Mouse (Mus musculus): ENCODE results near the gene Epha4. TPM values are rescaled to one million over a fixed set of nuclear protein-coding genes. Genes with fewer than 3 reads are reported as not detected.

The Epha4 gene
- total RNA-seq, 2 experiments from 2014 or later: 148 to 151 TPM

DNA sequence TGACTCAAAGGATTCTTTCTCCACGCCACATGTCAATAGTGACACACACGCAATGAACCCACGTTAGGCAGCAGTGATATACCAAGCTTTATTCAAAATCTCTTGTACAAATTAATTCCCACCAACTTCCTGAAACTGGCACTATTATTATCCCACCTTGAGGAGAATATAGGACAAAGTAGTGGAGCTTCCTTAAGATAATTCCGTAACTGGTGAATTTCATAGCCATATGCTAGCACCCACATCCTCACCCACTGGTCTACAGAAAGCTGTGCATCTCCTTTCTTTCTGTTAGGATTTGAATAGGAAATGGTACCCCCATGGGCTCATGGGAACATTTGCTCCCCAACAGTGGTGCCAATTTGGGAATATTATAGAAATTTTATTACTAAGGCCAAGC, 103.7 kb downstream of the Epha4 start:
- DNase-seq (ENCODE audit: low spot score in 2 of 2): peak in 1 of 2 experiments; percentile 47

DNA sequence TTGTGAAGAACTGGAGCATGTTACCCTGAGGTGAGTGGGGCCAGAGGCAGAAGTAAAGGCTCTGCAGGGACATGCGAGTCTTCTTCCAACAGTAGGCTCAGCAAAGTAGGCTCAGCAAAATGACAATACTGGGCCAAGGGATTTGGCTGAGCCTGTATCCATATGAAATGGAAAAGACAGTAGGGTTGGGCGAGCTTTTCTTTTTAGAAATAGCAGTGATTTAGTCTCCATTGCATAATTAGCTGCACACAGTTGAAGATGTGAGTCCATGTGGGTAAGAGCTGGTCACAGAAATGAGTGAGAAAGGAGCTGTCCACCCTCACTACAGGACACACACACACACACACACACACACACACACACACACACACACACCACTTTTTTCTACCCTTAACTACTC, 104.2 kb downstream of the Epha4 start:
- no peak for DNase-seq (ENCODE audit: low spot score in 2 of 2)

DNA sequence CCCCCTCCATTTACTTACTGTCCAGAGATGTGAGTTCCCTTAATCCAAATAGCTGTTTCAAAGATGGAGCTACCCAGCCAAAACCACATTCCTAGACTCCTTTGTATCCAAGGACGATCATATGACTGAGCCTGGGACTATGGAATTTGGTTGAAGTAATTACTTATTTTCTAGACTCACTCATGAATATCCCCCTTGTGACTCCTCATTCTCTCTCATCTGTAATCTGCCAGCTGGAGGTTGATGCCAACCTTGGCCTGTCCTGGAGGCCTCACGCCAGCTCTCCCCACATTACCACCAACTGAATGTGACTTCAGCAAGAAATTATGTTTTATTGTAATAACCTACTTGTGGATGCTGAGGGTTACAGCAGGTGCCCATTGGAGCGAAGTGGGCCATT, 104.7 kb downstream of the Epha4 start:
- no peak for DNase-seq (ENCODE audit: low spot score in 2 of 2)

DNA sequence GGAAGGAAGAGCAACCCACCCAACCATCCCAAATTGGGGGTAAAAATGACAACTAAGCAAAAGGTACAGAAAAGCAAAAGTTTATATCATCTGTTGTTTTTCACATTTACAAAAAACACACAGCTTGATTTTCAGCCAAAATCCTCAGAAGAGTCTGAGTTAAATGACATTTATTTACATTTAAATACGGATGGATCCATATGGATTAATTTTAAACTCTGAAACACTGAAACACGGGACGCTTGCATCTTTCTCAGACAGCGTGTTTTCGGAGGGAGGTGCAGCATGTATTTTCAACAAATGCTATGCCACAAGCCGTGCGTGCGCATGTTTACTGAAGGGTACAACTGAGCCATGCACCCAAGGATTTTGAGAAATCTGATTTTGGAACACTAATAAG, 105.4 kb downstream of the Epha4 start:
- no peak for DNase-seq (ENCODE audit: low spot score in 2 of 2)

GRCm38 (mm10) chr1:77407417-77407816, 107.5 kb downstream of the Epha4 start:
- DNase-seq (ENCODE audit: low spot score in 2 of 2): no peak

DNA sequence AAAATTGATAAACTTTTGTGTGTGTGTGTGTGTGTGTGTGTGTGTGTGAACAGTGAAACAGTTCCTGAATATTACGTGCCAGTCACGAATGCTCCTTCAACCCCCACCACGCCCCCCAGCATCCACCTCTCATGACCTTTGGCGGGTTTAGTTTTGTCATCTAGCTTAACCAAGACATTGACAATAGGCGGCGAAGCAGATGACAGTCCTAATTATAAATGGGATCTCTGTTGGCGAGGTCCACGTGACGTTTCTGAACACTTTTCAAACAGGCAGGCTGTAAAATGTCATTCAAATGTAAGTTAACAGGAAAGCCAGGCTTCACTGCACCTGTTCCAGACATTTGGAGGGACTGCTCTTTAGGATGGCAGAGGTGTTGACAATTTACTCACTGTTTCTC, 108.3 kb downstream of the Epha4 start:
- DNase-seq (ENCODE audit: low spot score in 2 of 2): no peak

- no peak for DNase-seq (ENCODE audit: low spot score in 2 of 2)
These were observed 110.4 kb downstream of the Epha4 start for GRCm38 (mm10) chr1:77404537-77404936.

DNA sequence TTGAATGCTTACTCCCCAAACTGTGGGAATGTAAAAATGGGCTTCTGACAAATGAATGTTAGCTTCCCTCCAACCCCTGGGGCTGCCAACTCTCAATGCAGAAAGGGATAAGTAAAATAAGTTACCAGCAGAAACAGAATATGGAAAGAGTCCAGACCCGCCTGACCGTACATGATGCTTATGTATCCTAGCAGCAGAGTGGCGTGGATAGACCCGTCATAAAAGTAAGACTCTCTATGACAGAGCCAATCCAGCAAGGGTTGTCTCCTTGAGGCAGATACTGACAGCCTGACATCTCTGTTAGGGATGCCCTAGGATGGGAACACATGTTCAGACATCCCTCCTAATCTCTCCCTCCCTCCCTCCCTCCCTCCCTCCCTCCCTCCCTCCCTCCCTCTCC, 111.9 kb downstream of the Epha4 start:
- no peak for DNase-seq (ENCODE audit: low spot score in 2 of 2)

- DNase-seq (ENCODE audit: low spot score in 2 of 2): no peak
These were observed 113.4 kb downstream of the Epha4 start for GRCm38 (mm10) chr1:77401465-77401864.

GRCm38 (mm10) chr1:77391590-77391989, 123.3 kb downstream of the Epha4 start:
- DNase-seq (ENCODE audit: low spot score in 2 of 2): no peak

GRCm38 (mm10) chr1:77389069-77389468, 125.8 kb downstream of the Epha4 start:
- DNase-seq (ENCODE audit: low spot score in 2 of 2): no peak

DNA sequence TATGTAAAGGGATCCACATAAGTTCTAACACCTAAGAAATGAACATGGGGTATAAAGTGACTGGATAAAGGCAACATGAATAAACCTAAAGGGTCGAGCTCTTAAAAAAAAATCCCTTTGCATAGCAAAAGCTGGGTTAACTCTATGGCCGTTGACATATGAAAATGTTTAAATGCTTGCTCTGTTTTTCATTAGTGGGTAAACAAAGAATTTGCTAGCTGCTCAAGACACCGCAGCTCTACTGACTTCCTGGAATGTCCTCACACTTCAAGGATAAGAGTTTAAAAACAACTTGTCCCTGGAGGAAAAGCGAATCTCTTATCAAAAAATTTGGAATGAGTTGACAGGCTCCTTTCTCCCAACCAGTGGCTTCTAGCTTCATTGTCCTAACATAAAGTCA, 126.3 kb downstream of the Epha4 start:
- no peak for DNase-seq (ENCODE audit: low spot score in 2 of 2)

DNA sequence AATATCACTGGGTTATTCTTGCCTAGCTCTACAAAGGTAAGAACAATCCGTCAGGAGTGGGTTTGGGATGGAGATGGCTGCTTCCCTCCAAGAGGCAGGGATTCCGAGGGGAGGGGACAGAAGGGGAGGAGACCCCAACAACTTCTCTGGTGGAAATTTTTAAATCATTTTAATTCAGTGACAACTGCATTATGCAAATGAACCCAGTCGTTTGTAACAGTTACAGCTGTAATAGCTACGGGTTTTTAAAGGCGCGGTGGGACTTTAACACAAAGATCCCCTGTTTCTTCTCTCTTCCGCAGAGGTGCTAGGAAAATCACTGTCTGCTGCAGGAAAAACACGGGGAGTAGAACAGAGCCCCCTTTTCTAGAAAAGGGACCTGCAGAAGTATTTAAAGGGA, 129.3 kb downstream of the Epha4 start:
- no peak for DNase-seq (ENCODE audit: low spot score in 2 of 2)

DNA sequence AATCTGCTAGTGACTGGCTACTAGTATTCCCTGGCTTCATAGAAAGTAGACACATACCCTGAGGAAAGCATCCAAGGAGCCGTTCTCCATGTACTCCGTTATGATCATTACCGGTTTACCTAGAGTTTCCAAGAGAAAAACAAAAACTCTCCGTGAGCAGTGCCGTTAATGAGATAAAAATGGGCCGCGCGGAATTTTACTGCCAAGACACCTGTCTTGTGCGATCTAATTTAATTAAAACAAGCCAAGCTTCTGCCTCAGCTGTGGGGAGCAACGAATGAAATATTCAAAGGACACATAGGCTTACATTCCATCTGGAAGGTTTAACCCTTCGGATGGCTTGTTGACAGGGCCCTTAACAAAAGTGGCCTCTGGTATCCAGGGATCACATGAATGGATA, 131.4 kb downstream of the Epha4 start:
- no peak for DNase-seq (ENCODE audit: low spot score in 2 of 2)

DNA sequence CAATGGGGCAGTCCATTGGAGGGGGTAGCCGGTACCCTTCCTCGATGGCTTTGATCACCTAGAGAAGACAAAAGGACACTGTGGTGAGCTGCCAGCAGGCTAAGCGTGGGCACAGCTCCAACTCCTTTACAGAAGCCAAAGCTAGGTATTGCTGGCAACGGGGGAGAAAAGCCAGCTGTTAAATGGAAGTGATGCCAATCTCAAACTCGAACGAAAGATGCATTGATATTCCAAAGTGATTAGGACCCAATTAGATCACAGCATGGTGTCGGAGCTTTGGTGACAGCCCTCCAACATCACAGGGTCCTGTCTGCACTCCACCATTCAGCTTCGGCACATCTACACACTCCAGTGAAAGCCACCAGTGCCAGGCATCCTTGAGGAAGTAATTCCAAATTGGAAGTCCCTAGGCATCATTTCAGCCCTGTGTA, 137.3 kb downstream of the Epha4 start:
- DNase-seq (ENCODE audit: low spot score in 2 of 2): no peak

DNA sequence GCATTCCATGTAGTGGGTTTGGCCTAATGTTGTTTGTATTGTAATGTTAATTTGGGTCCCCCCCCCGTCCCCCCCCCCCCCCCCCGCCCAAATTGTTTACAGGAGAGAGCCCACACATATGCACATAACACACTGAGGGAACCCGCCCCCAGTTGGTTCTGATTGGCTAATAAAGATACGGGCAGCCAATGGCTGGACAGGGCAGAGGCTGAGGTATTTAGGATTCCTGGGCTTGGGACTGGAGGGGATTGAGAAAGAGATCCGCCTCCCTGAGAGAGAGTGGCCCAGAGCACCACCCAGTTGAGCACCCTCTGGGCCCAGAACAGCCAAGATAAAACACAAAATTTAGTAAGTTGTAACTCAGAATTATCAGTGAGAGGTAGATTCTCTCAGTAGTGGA, 140.8 kb downstream of the Epha4 start:
- no peak for DNase-seq (ENCODE audit: low spot score in 2 of 2)

DNA sequence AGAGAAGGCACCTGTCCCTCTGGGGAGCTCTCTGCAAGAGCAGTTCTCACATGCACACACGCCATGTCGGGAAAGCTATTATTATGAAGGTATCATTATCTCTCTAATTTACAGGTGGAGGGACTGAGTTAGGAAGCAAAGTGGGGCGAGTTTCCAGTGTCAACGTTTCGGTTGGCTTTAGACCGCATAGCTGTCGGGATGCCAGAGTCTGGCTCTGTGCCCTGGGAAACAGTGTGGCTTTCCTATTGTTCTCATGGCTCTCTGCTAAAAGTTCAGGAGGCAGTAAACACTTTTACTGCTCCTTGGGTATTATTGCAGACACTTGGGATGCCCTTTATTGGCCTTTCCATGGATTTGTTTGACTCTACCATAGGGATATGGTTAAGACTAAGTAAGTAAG, 144.0 kb downstream of the Epha4 start:
- DNase-seq (ENCODE audit: low spot score in 2 of 2): no peak

GRCm38 (mm10) chr1:77369255-77369837, 145.5 kb downstream of the Epha4 start:
- DNase-seq (ENCODE audit: low spot score in 2 of 2): peak in 1 of 2 experiments; percentile 16

DNA sequence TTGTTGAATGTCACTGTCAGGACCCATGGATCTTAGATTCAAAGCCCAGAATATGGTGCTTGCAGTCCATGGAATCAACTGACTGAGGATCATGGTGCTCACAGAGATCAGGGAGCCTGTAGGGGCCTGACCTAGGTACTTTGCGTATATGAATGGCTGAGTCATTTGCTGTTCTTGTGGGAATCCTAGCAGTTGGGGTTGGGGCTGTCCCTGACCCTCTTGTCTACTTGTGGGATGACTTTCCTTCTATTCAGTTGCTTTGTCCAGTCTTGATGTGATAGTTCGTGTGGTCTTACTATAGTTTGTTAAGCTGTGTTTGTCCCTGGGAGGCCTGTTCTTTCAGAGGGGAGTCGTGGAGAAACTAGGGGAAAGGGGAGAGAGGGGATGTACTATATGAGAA, 149.0 kb downstream of the Epha4 start:
- DNase-seq (ENCODE audit: low spot score in 2 of 2): no peak

DNA sequence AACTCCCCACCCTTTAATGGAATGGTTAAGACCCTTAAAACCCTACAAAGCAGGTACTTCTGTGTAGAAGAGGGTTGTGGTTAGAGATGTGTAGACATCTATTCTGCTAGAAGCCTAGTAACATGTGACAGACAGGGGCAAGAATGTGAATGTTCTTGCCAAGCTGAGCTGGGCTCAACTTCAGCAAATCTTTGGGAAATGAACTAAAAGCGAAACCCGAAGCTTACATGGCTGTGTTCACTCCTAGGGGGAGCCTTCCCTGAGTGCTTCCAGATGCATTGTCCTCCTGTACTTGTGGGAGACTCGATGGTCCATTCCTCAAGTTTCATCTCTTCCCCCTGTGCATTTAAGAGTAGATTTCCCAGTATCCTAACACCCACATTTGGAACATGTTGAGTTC, 150.3 kb downstream of the Epha4 start:
- no peak for DNase-seq (ENCODE audit: low spot score in 2 of 2)

DNA sequence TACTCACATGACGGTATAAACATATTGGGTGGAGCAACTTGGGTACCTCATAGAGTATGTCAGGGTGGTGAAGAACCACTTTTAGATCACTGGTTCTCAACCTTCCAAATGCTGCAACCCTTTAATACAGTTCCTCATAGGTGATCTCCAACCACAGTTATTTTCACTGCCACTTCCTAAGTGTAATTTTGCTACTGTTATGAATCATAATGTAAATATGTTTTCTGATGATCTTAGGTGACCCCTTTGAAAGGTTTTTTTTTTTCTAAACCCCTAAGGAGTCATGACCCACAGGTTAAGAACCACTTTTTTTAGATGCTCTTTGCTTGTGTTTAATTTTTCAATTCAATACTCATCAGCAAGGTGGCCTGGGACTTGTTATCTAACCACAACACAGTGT, 151.0 kb downstream of the Epha4 start:
- no peak for DNase-seq (ENCODE audit: low spot score in 2 of 2)

DNA sequence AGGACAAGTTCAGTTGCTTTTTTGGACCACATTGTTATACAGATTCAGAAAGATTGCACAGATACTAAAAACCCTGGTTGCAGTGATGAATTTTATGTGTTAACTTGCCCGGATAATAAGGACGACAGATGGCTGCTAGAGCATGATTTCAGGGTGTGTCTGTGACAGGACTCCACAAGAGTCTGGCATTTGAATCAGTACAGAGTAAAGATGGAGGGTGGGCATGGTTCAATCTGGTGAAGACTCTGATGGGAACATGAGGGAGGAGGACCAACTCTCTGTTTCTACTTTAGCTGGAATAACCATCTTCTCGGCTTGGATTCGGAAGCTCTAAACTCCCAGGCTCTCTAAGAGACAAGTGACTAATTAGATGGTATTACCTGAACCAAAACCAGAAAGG, 168.4 kb downstream of the Epha4 start:
- peak; percentile 6 to 8 for DNase-seq (ENCODE audit: low spot score in 2 of 2)

DNA sequence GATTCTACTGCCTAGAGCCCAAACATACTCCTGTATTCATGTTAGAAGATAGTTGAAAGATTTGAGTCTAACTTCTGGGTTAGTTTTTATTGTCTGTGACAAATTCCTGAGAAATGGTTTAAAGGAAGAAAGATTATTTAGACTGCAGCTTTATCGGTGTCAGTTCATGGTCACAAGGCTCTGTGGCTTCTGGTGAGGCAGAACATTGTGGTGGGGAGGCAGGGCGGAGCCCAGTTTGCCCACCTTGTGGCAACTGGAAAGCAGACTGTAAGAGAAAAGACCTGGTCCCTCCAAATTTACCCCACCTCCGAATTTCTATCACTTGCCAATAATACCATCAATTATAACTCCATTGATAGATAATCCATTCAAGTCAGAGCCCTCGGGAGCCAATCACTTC, 171.1 kb downstream of the Epha4 start:
- DNase-seq (ENCODE audit: low spot score in 2 of 2): no peak

GRCm38 (mm10) chr1:77339701-77340100, 175.2 kb downstream of the Epha4 start:
- no peak for DNase-seq (ENCODE audit: low spot score in 2 of 2)

Measured in left cerebral cortex, adult 18-20 months (tissue).